Mouse (Mus musculus): Measurements from ENCODE around the gene Bhlhe40.

GRCm38 (mm10) chr6:108709131-108709470 lies 48.7 kb downstream of the Bhlhe40 start:
- TF ChIP-seq CTCF (IDR thresholded peaks at IDR 0.05; ENCODE audit: insufficient read depth, low read depth, low read length) (no peak), POLR2A (IDR thresholded peaks at IDR 0.05; ENCODE audit: insufficient read depth, low read depth, low read length) (no peak)
